ENCODE assay signal across 8 mouse cellular contexts in the genomic region with DNA sequence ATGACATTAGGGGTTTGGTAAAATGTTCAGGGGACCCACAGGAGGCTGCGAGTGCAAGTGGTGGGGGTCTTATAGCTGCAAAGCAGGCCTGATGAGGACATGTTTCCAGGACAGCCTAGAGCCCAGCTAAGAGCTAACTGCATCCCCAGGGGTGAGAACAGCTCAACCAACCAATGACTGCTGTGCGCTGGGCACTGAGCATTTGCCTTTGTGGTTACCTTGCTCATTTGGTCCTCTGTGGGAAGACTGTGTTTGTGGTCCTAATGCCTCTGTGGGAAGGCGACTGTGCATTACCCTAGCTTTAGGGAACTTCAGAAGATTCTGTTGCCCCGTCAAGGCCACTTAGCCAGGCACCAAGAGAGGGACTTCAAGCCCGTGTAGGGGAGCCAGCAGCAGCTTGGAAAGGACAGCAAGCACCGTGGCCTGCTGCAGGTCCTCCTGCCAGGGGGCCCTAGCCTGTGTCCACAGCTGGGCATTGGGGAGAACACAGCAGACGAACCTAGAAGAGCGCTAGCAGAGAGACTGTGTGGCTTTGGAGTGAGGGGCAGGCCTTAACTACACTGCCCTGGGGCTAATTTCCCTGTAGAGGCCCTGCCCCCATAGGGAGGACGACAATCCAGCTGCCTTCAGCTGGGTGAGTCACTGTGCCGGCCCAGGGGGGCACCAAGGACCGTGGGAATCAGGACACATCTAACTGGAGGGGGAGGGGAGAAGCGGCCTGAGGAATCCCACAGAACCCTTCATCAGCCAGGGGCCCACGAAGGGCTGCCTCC. TPM values are rescaled to one million over a fixed set of nuclear protein-coding genes. Genes with fewer than 3 reads are reported as not detected.
DNase-seq lines count a peak whose midpoint lies in the region; ATAC-seq lines count a peak whose summit lies in the region.

No protein-coding gene starts in this region.

- ATAC-seq in megakaryocyte, adult 5-6 weeks (ENCODE audit: poor library complexity, severe bottlenecking), result no peak
- ATAC-seq in embryonic facial prominence, embryonic 15.5 days (ENCODE audit: insufficient number of reproducible peaks, low FRiP score, low TSS enrichment, low read depth), result no peak
- ATAC-seq in intestine, embryonic 16.5 days, result peak; percentile 12
- ATAC-seq in midbrain, embryonic 15.5 days (replicated peaks), result no peak

- no peaks in the 10 kb centered on the region for H3K9me3 ChIP-seq in megakaryocyte, embryonic 14.5 days
- H3K9me3 ChIP-seq in embryonic facial prominence, embryonic 15.5 days (replicated peaks), result no peaks in the 10 kb centered on the region
- no peaks in the 10 kb centered on the region for H3K9me3 ChIP-seq in intestine, embryonic 16.5 days (ENCODE audit: control insufficient read depth, low read length)
- no peaks in the 10 kb centered on the region for H3K9me3 ChIP-seq in midbrain, embryonic 15.5 days

- peak overlapping the region; percentile 39 for H3K27ac ChIP-seq in embryonic facial prominence, embryonic 15.5 days (replicated peaks)
- H3K27ac ChIP-seq in intestine, embryonic 16.5 days (ENCODE audit: low read length), result peak overlapping the region; percentile 76
- H3K27ac ChIP-seq in midbrain, embryonic 15.5 days, result no peak overlapping the region

- H3K4me1 ChIP-seq in megakaryocyte, embryonic 14.5 days, result peaks cover 79% of the 10 kb centered on the region
- H3K4me1 ChIP-seq in embryonic facial prominence, embryonic 15.5 days, result peaks cover 79% of the 10 kb centered on the region
- peaks cover 61% of the 10 kb centered on the region for H3K4me1 ChIP-seq in intestine, embryonic 16.5 days (ENCODE audit: control insufficient read depth, insufficient read depth, low read length)
- peaks cover 30% of the 10 kb centered on the region for H3K4me1 ChIP-seq in midbrain, embryonic 15.5 days

- no peak for DNase-seq in c-Kit-positive CD71-positive TER-119-positive erythroid progenitor cells, embryonic 14.5 days (ENCODE audit: low spot score)
- no peak for DNase-seq in cerebellum, postnatal 36 days
- DNase-seq in right cerebral cortex, adult 18-20 months, result no peak

- H3K27me3 ChIP-seq in megakaryocyte, embryonic 14.5 days (replicated peaks), result peaks cover 80% of the 10 kb centered on the region
- H3K27me3 ChIP-seq in embryonic facial prominence, embryonic 15.5 days, result peaks cover 17% of the 10 kb centered on the region
- peaks cover 19% of the 10 kb centered on the region for H3K27me3 ChIP-seq in intestine, embryonic 16.5 days (replicated peaks; ENCODE audit: control insufficient read depth, insufficient read depth, low read length)
- H3K27me3 ChIP-seq in midbrain, embryonic 15.5 days (replicated peaks), result peaks cover 47% of the 10 kb centered on the region

- peak overlapping the region; percentile 19; the same call in 1 of the 2 replicates for H3K9ac ChIP-seq in embryonic facial prominence, embryonic 15.5 days
- H3K9ac ChIP-seq in intestine, embryonic 16.5 days (ENCODE audit: low read depth, low read length), result peak overlapping the region; percentile 81
- no peak overlapping the region for H3K9ac ChIP-seq in midbrain, embryonic 15.5 days

- WGBS in embryonic facial prominence, embryonic 15.5 days, result 28% methylated on average over 13 of the region's 13 CpGs
- 38% methylated on average over 13 of the region's 13 CpGs for WGBS in intestine, embryonic 16.5 days
- whole genome bisulfite sequencing in midbrain, embryonic 15.5 days, result 31% methylated on average over 13 of the region's 13 CpGs

- peak overlapping the region; percentile 84 for H3K4me3 ChIP-seq in megakaryocyte, embryonic 14.5 days (replicated peaks)
- H3K4me3 ChIP-seq in embryonic facial prominence, embryonic 15.5 days (replicated peaks), result peak overlapping the region; percentile 65
- peak overlapping the region; percentile 70 for H3K4me3 ChIP-seq in intestine, embryonic 16.5 days (ENCODE audit: low read length)
- 0 out of 2 replicates have a peak overlapping the region, but pooled peaks have one; percentile 2 for H3K4me3 ChIP-seq in midbrain, embryonic 15.5 days

- H3K36me3 ChIP-seq in megakaryocyte, embryonic 14.5 days (replicated peaks; ENCODE audit: low read length), result no peaks in the 10 kb centered on the region
- H3K36me3 ChIP-seq in embryonic facial prominence, embryonic 15.5 days, result no peaks in the 10 kb centered on the region
- no peaks in the 10 kb centered on the region for H3K36me3 ChIP-seq in intestine, embryonic 16.5 days (ENCODE audit: control insufficient read depth, insufficient read depth, low read length)
- H3K36me3 ChIP-seq in midbrain, embryonic 15.5 days (replicated peaks), result no peaks in the 10 kb centered on the region

- peak overlapping the region; percentile 92 for H3K4me2 ChIP-seq in embryonic facial prominence, embryonic 15.5 days (replicated peaks)
- H3K4me2 ChIP-seq in intestine, embryonic 16.5 days (ENCODE audit: low read depth, low read length), result peak overlapping the region; percentile 95
- peak overlapping the region; percentile 6; the same call in 1 of the 2 replicates for H3K4me2 ChIP-seq in midbrain, embryonic 15.5 days

RNA-seq across cellular contexts. Expression of a gene that starts 3.5 kb away (rescaled TPM):
- polyA plus RNA-seq in megakaryocyte, embryonic 14.5 days (2012; ENCODE audit: insufficient read depth, low replicate concordance), result 3.8 and 14.9 TPM in 2 replicates
- total RNA-seq in megakaryocyte, adult 5-6 weeks (2015), result 151 and 156 TPM in 2 replicates
- total RNA-seq in megakaryocyte, adult 5-6 weeks (2017), result 88.0 and 90.9 TPM in 2 replicates
- 29.4 and 33.5 TPM in 2 replicates for polyA plus RNA-seq in embryonic facial prominence, embryonic 15.5 days (2015; fragmentation: Nextera tagmentation; extraction: Ambion mirVana)
- polyA plus RNA-seq in intestine, embryonic 16.5 days (2015; fragmentation: Nextera tagmentation; extraction: Ambion mirVana), result 18.7 and 19.3 TPM in 2 replicates
- 8.0 and 8.3 TPM in 2 replicates for polyA plus RNA-seq in midbrain, embryonic 15.5 days (2015; fragmentation: Nextera tagmentation; extraction: Ambion mirVana)

RNA-seq across cellular contexts. Expression of a gene that starts 46.6 kb away (rescaled TPM):
- not detected in 2 replicates for polyA plus RNA-seq in megakaryocyte, embryonic 14.5 days (2012; ENCODE audit: insufficient read depth, low replicate concordance)
- not detected in 2 replicates for total RNA-seq in megakaryocyte, adult 5-6 weeks (2015)
- not detected in 2 replicates for total RNA-seq in megakaryocyte, adult 5-6 weeks (2017)
- not detected in 2 replicates for polyA plus RNA-seq in embryonic facial prominence, embryonic 15.5 days (2015; fragmentation: Nextera tagmentation; extraction: Ambion mirVana)
- polyA plus RNA-seq in intestine, embryonic 16.5 days (2015; fragmentation: Nextera tagmentation; extraction: Ambion mirVana), result not detected in 2 replicates
- polyA plus RNA-seq in midbrain, embryonic 15.5 days (2015; fragmentation: Nextera tagmentation; extraction: Ambion mirVana), result not detected in 2 replicates

RNA-seq across cellular contexts. Expression of a gene that starts 59.7 kb away (rescaled TPM):
- not detected in 2 replicates for polyA plus RNA-seq in megakaryocyte, embryonic 14.5 days (2012; ENCODE audit: insufficient read depth, low replicate concordance)
- 0.41 TPM in 1 of 2 replicates, not detected in the other for total RNA-seq in megakaryocyte, adult 5-6 weeks (2015)
- 0.04 TPM in 1 of 2 replicates, not detected in the other for total RNA-seq in megakaryocyte, adult 5-6 weeks (2017)
- 0.12 and 0.53 TPM in 2 replicates for polyA plus RNA-seq in embryonic facial prominence, embryonic 15.5 days (2015; fragmentation: Nextera tagmentation; extraction: Ambion mirVana)
- polyA plus RNA-seq in intestine, embryonic 16.5 days (2015; fragmentation: Nextera tagmentation; extraction: Ambion mirVana), result 0.31 TPM in 1 of 2 replicates, not detected in the other
- polyA plus RNA-seq in midbrain, embryonic 15.5 days (2015; fragmentation: Nextera tagmentation; extraction: Ambion mirVana), result 0.18 and 0.49 TPM in 2 replicates

Comparison
In these comparisons a context has a peak if more than half of its experiments do, and no peak if none do; other contexts are left out.
1. H3K4me3 ChIP-seq: peak in every context shown above with its lines; median percentile 84 in megakaryocyte, embryonic 14.5 days; 70 in intestine, embryonic 16.5 days; 65 in embryonic facial prominence, embryonic 15.5 days; 2 in midbrain, embryonic 15.5 days.
2. H3K4me2 ChIP-seq: peak in every context shown above with its lines; median percentile 95 in intestine, embryonic 16.5 days; 92 in embryonic facial prominence, embryonic 15.5 days; 6 in midbrain, embryonic 15.5 days.